Mouse (Mus musculus): Measurements from ENCODE around the gene Vtcn1.

DNA sequence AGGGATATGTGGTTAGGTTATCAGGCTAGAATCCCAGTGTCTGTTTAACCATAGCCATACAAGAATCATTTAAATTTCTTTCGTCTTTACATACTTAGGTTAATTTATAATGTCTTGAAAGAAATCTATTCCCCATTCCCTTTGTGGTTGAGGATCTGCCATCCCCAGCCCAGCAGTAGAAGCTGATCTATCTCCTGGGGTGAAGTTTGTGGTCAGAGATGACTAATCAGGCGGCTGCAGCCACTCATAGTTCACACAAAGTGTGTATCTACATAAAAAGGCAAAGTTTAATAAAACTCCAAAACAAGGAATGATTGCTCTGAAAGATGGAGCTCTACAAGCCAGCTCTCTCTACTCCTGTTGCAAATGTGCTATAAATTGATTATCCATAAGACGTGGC is 33.6 kb upstream of the Vtcn1 start:
- TF ChIP-seq CTCF (IDR thresholded peaks at IDR 0.05), result no peak
- no peak for TF ChIP-seq EP300 (IDR thresholded peaks at IDR 0.05)
